Mouse (Mus musculus) adrenal gland, adult 2 months (tissue): ENCODE results near the gene Tor3a. TPM values are rescaled to one million over a fixed set of nuclear protein-coding genes. Genes with fewer than 3 reads are reported as not detected.
A peak's percentile ranks its signal among the peaks of the same experiment; 100 is the strongest.

Experiments
- DNase-seq: peaks from one replicate; pipeline ENCODE4 v3.0.0; 2021
- long read RNA-seq: library from polyadenylated mRNA; stranded (forward); transcript quantifications from one replicate; pipeline ENCODE4 v2.0.0, GENCODE M21; 2021
- polyA plus RNA-seq: library from polyadenylated mRNA; depleted of rRNA; stranded (reverse); fragments of >200 nt; gene quantifications from 2 replicates; pipeline ENCODE4 v1.2.3, GENCODE M21; 2012; rRNA removed
- total RNA-seq, 2 experiments: library from RNA; stranded (reverse); gene quantifications; 2 replicates each; pipeline ENCODE4 v1.2.3; 2021

Tor3a gene
- total RNA-seq (10 to 100 TPM; 15.1 to 24.6 TPM), polyA plus RNA-seq (21.5 and 48.9 TPM in 2 replicates)
- long read RNA-seq, transcript Tor3a-201 (6 exons, 3,285 nt), result major isoform, 28 of 31 reads
- long read RNA-seq, partial matches to known transcripts, result 1 of 31 reads
- long read RNA-seq, other reads (novel, unspliced or antisense), result 2 of 31 reads

DNA sequence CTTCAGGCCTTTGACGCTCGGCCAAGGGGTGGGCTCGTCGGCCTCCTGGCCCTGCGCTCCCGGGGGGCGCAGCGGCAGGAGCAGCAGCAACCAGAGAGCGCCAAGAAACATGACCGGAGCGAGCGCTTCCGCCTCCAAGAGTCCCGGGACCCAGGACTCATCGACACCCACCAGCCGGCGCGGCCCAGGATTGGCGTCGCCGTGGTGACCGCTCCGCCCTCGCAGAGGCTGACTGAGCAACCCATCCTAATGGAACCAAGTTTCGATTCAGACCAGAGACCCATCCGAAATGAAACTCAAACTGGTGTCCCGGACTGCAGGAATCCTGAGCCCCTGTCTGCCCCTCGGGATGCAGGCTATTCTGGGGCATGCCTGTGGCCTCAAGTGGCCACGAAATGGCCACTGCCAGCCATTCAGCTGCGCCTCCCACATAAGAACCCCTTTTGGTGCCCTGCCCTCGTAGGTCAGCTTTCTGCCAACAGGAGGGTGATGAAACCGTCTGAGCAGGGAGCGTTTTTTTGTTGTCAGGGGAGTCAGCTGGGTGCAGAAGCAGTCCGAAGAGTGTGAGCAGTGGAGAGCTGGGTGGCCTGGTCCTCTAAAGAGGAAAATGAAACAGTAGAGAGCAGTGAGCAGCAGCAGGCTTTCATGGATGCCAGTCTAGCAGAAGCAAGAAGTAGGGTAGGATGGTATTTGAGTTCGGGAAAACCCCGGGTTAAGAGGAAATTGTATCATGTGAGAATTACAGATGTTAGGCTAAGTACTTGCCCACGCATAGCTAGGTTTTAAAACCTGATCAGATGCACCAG is at the start of gene Tor3a:
Gene Tor3a, minus strand, starts transcription at position 162 of the 806 bp plus-strand sequence.
- DNase-seq, result peak; percentile 94

DNA sequence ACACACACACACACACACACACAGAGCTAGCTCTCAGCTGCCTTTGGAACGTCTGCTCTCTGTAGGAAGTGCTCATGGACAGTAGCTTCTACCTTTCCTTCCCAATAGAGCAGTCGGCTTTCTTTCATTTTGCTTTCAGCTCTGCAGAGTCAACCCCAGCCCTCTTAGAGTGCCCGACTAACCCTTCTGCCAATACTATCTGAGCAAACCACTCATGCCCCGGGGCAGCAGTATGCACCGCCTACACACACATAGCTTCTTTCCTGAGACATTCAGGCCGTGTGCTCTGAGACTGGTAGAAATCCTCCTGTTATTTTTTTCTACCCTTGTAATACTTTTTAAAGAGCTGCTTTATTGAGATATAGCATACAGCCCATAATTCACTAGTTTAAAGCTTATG is 47.9 kb upstream of the Tor3a start:
- DNase-seq, result no peak

DNA sequence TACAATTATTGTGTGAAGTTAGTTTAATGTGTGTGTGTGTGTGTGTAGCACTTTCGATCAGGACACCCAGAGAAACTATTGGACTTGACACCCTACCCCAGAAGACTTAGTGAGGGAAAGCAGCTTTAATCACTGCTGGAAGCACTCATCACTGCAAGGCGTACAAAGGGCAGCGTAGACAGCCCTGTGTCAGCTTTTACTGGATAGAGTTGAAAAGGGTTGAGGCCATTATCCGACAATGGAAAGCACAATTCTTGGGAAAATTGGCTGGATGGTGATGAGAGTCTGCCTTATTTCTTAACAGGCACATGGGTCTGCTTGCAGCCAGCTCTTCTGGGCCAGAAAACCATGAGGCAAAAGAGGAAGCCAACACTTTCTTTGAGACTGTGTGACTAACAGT is 45.9 kb upstream of the Tor3a start:
- DNase-seq, result no peak

DNA sequence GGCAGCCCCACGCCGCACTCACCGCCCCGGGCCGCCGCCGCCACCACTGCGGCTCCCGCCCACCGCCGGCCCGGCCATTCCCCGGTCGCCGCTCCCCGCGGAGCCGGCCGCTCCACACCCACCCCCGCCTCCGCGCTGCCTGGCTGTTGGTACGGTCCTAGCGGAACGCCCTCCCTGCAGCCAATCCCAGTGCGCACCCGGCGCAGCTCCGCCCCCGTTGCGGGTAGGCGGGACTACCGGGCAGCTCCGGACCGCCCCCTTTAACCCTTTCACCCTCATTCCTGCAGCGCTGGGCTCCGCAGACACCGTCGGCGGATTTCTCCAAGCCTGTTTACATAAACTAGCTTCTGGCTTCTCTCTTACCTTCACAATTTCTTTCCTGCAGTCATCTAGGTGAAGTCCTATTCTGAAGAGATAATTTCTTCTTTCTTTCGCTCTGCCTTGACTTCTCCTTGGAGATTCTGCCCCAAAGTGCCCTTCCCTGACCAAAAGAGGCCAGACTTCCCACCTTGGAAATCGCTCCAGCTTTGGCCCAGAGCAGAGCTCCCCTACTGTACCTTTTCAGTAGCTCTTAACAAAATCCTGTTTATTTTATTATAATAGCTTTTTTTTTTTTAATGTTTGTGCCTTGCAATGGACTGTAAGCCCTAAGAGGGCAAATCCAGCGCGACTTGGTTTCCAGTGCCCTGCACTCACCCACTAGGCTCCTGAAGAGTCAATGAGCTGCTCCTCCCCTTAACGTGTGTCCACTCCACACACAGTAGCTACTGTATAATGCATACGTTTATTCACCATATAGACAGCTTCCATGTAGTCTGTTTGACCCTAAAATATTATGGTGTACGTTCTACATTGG is 45.0 kb upstream of the Tor3a start, which contains the start of gene Fam20b:
Gene Fam20b, minus strand, starts transcription at position 137 of the 856 bp plus-strand sequence.
- DNase-seq, result peak; percentile 98

DNA sequence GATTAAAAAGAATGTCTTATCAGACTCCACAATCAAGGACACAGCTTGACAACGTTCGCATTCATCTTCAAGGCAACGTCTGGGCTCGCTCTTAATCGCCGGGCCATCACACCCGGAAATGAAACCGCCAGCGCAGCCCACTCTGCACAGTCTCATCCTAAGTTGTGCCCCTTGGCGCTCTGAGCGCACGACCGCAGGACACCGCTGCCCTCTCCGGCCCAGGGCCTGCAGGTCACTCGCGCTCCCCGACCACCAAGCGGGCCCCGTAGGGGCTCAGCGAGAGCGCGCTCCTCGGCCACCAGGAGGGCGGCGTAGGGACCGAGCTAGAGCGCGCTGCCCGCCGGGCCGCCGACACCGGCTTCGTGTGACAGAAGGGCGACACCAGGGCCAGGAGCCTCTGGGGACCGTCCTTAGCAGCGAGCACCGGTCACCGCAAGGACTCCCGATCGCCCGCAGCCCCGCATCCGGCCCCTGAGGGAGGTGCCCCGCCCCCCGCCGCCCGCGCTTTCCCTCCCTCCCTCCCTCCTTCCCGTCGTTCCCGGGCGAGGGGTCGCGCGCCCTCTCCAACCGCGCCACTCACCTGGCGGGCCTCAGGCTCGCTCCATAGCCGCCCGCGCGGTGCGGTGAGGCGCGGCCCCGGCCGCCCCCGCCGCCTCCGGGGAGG is 44.3 kb upstream of the Tor3a start:
- peak; percentile 79 for DNase-seq

DNA sequence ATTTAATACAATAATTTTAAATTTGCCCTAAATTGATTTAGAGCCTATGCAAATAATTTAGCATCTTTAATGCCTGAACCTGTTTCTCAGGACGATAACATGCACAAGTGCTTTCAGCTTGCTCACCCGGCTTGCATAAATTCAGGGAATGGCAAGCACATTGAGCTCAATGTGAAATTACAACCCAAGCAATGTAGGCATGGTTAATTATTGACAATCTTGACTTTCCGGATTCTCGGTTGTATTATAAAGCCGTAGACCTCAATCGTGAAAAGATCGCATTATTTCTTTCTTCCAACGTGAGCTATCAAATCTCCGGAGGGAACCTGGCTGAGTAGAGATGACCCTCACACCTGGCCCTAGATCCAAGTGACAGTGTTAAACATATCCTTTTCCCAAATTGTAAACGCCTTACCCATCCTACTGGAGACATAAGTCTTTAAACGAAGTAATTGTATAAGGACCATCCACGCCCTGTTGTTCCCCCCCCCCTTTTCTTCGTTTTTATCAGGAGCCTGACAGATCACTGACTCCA is 43.7 kb upstream of the Tor3a start:
- DNase-seq, result no peak

DNA sequence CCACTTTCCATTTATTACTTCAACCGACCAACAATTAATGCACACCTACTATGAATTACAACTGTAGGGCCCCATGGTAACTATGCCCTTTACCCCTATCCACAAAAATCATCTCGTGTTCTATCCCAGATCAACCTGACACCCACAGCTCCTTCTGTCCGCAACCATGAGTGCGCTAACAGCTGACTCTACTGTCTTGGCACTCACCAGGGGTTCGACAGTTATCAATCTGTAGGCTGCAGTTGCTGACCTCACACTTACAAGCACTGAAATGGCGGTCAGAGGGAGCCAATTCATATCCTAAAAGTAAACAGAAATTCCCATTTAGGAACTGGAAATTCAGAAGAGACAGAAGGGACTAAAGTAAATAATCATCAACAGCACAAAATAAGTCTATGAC is 42.5 kb upstream of the Tor3a start:
- DNase-seq, result no peak

DNA sequence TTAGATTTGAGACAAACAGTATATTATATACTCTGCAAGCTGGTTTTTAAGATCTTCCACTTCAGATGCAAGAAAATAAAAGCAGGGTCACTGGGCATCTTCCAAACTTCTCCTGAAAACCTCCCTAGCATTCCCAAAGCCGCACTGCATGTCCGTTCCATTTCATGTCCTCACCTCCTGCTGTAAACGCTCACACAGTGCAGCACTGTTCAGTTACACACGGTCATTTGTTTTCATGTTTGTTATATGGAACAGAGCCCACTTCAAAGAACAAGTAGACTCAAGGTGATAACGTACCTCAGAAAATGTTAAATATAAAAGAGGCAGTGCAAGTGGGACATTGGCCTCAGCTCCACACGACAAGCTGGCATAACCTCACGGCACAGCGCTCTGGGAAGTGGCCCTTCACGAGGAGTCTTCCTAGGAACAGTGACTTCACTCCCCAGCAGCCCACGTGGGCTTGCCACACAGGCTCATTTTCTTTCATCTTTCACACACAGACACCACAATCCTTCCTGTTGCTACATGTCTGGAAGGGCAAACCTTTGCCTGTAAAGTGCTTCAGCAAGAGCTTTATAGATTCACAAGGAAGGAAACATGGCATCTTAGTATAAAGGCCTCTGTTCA is 36.4 kb upstream of the Tor3a start:
- no peak for DNase-seq

DNA sequence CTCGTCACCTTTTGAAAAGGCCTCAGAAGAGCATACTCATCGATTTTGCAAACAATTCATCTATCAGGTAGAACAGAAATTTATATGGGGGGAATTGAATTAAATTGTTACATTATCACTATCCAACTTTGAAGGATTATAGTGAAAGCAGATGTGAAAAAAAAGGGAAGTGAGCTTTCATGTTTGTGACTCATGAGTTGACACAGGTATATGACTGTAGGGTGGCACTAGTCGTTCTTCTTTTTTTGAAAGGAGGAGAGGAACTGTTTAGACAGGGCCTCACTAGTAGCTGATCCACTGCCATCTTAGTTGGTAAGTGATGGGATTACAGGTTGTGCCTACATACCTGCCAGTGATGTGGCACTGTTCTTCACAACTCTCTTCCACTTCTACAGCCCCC is 34.5 kb upstream of the Tor3a start:
- no peak for DNase-seq

DNA sequence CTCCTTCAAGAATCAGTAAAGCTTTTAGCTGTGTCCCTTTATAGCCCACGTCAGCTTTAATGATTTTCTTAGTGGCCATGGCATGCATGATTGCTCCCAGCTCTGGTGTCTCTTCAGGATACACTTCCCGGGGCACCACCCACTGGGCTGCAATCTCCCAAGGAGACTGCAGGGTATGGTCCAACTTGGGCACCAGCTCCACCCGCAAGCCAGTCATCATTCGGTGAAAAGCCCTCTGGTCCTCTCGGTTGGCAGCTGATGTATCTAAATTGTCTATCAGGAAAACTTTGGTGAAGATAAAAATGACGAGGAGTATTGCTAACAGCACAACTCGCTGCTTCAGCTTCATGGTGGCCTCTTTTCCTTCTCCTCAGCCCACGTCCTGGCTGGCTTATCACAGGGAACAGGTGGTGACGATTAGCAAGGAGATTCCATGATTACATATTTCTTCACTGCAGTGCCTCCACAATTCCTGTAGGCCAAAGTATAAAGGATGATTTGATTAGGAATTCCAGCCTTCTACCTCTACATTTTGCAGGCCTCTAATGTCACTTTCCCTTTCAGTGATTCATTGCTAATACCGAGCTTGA is 31.6 kb upstream of the Tor3a start:
- no peak for DNase-seq

DNA sequence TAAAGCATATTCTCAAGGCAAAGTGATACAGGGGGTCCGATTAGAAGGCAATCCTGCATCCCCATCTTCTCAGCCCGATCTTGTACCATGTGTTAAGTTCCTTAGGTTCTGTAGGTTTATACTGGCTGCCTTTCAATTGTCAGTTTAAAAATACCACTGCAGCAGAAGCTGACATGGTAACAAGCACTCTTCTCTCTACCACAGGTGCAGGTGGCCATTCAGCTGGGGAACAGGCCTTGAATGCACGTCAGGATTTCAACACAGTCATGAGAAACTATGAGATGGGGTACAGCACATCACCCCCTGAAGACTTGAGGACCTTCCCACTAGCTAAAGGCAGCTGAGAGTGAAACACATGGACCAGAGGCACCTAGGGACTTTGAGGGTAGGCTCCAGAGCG is 29.3 kb upstream of the Tor3a start:
- DNase-seq, result no peak

DNA sequence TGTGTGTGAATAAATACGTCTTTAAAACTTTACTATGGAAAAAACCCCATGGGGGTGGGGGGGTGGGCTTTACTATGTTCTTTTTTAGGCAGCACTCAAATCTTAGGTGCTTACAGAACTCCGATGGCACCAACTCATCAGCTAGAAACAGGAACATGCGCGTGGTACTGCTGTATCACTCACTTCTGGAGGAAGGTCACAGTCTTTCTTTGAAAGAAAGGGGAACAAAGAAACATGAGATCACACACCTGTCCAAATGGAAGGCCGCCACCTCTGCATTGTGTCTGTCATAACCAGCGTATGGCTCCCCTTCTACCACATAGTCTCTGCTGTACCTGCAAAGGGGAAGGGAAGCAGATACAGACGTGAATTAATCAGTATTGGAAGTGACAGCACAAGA is 28.0 kb upstream of the Tor3a start:
- DNase-seq, result no peak

DNA sequence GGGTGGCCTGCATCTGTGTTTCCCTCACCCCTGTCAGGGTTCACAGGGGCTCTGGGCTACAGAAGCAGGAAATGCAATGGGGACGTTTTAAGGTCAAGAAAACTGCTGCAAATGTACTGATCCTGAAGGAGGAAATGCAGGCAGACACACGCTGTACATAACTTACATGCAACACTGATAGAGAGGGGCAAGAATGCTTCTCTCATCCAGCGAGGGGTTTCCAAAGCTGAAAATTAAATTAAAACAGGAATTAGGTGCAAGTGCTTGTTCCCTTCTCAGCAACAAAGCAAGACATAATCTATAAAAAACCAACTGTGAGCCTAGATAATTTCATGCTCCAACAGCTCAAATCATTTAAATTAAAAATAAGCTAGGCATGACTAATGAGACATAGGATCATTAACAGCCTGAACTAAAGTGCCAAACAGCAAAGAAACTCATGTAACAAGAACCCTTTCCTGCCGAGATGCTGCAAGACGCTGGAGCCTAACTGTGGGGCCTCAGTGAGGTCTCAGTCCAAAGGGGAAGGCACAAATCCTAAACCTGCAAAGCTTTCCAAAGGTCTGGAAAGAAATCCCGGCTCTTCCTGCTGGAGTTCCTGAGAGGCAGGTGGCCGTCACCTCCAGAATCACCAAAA is 12.0 kb upstream of the Tor3a start:
- no peak for DNase-seq

DNA sequence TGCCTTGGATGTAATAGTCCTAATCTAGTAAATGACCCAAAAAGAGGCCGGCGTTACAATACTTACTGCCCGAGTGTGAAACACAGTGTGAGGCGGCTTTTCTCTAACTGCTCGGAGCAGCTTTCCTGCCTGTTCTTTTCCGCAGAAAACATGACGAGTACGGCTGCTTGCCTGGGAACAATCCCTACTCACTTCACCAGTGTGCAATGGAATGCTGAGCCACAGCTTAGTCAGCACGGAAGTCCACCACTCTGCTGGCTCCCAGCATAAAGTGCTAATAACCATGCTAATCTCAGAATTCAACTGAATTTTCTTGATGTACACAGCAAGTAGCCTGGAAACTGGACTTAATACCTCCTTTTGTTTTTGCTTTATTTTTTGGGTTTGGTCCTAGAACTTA is 5.4 kb upstream of the Tor3a start:
- DNase-seq, result no peak

DNA sequence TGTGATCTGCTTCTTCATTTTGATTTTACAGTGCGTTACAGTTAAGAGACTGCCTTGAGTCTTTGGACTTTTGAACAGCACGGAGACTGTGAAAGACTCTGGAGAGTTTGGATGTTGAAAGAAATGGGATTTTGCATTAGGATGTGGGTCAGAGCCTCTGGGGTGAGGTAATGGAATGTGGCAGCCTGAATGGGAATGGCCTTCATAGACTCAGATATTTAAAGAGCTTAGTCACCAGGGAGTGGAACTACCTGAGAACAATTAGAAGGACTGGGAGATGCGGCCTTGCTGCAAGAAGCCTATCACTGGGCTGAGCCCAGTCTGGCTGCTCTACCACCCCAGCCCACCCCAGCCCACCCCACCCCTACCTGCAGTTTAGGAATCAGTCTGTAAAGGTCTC is 3.1 kb upstream of the Tor3a start:
- no peak for DNase-seq

DNA sequence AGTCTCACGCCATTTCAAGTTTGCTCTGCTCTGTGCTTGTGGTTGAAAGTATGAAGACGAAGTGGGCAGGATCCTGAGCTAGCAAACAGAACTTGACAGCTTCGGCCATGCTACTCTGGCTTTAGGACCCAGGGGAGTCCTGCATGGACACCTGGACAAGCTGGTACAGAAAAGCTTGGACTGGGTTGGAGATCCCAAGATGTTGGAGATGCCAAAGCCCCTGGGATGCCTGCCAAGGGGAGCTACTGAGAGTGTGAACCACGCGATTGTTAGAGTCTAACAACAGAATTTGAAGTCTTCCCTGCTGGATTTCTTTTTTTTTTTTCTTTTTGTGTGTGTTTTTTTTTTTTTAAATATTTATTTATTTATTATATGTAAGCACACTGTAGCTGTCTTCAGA is 2.4 kb upstream of the Tor3a start:
- DNase-seq, result no peak

DNA sequence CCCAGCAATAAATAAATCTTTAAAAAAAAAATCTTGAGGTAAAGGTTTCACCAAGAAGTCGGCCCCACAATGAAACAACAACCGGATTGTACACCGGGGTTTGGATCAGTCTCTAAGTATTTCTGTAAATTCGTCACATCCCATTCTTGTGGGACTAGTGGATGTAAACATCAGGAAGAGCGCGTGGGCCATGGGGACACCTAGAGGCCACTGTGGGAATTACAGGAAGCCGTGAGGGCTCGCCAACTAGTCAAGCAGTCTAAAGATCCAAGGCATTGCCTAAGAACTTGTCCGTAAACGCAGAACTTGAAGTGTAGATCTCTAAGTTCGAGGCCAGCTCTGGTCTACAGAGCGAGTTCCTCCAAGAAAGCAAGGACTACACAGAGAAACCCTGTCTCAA is 2.0 kb upstream of the Tor3a start:
- DNase-seq, result peak; percentile 63

DNA sequence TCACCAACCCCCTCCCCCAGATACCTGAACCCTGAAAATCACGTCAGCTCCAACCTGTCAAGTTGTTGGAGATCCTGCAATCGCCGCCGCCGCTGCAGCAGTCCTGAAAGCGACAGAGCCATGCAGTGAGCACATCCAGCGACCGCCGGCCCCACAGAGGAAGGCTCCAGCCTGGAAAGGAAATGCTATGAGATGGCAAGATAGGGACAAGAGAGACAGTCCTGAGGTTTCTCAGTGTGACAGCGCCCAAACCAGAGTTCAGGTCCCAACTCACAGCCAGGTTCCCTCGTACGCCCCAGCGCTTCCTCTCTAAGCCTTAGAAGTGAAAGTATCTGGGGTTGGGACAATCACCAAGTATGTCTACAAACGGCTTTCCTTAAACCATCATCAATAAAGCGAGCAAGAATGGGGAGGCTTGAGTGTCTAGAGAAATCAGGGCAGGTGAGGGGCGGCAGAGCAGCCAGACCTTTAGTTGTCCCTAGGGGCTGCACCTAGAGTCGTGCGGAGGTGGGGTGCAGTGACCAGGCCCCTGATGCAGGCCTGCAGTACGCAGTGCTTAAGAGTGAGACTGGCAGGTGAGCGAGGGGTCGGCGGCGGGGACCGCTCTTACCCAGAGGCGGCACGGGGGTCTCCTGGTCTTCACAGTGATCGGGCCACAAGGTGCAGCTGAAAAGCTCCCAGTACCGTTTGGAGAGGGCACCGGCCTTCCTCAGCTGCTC is 521 bp downstream of the Tor3a start:
- peak; percentile 70 for DNase-seq

DNA sequence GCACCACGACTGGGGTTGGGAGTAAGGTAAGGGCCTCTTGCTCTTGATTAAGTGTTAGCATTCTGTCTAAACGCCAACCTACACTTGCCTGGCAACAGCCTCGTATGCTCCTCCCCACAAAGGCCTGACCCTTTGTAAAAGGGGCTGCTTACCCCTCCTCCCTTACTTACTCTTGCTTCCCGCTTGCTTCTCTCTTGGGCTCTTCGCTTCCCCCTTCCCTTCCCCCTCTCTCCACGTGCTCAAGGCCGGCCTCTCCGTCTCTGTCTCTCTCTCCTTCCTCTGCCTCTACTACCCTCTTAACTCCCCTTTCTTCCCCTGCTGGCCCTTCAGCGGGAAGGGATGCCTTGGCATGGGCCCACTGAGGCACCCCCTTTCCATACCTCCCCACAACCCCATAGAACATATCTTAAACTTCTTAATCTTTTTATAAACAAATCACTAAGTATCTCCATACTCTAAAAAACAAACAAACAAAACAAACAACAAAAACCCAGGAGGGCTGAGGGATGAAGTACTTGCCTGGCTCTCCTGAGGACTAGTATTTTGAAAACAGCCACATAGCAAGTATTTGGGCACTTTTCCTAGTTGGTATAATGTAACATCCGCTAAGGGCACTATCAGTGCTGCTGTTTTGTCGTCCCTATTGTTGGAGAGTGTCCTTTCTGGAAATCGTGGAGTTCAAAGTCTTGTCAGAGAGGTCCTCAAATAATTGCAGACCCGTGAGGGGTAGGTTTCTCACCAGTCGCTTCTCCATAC is 1.3 kb downstream of the Tor3a start:
- DNase-seq, result no peak
